Mouse (Mus musculus): ENCODE results near the gene Acta1.

The Acta1 gene

GRCm38 (mm10) chr8:123844341-123844740, 50.2 kb downstream of the Acta1 start:
- DNase-seq (ENCODE audit: low spot score): no peak

GRCm38 (mm10) chr8:123842086-123842485, 52.5 kb downstream of the Acta1 start:
- no peak for DNase-seq (ENCODE audit: low spot score)
